Mouse (Mus musculus) layer of hippocampus, postnatal 14 days (tissue): ENCODE measurements around the gene Olfr112. TPM values are rescaled to one million over a fixed set of nuclear protein-coding genes. Genes with fewer than 3 reads are reported as not detected.
"Not testable (repeated sequence)": the region's sequence is repeated elsewhere in the genome, so short reads cannot be mapped to it uniquely, and the experiment has no call there.

Experiments used
- DNase-seq, 2 experiments: peaks; one replicate each; pipeline ENCODE4 v3.0.0; 2021 to 2022; ENCODE audit warnings: low spot score in 2 of 2, mixed read lengths in 1 of 2
- long read RNA-seq, 2 experiments: library from polyadenylated mRNA; stranded (forward); transcript quantifications; one replicate each; pipeline ENCODE4 v2.0.0; 2021
- total RNA-seq, 2 experiments: library from RNA; stranded (reverse); gene quantifications; 2 replicates each; pipeline ENCODE4 v1.2.3; 2021

The Olfr112 gene
- total RNA-seq, result not detected
- long read RNA-seq, experiment 1, result 0 reads
- long read RNA-seq, experiment 2, result 0 reads

DNA sequence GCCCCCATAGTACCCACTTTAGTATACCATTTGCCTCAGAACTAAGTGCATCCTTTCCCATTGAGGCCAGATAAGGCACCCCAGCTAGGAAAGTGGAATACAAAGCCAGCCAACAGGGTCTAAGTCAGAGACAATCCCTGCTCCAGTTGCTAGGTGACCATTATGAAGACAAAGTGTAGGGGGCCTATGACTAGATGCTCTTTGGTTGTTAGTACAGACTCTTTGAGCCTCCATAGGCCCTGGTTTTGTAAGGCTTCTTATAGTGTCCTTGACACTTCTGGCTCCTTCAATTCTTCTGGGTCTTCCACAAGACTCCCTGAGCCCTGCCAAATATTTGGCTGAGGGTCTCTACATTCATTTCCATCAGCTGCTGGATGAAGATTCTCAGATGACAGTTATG, at the start of gene Olfr112:
Olfr112 (minus strand) TSS at position 101 of the 400 bp plus-strand sequence.
- DNase-seq, result no peak

DNA sequence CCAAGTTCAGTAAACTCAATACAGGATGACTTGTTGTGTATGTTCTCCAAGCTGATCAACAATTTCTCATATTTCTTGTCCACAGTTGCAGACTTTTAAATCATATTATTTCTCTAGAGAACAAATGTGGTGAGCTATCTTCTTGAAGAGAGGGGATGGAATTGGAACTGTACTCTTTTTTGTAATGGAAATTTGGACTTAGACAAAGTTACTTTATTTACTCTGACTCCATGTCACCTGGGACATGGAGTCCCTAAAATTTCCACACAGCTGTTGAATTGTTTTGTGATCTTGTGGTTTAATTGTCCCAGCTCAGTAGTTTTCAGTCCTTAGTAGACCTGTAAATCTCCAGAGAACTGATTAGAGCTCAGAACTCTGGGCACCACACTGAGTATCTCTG, 23.4 kb upstream of the Olfr112 start, which contains the start of gene Olfr114:
Olfr114 (minus strand) TSS at position 101 of the 400 bp plus-strand sequence.
- DNase-seq, result no peak

DNA sequence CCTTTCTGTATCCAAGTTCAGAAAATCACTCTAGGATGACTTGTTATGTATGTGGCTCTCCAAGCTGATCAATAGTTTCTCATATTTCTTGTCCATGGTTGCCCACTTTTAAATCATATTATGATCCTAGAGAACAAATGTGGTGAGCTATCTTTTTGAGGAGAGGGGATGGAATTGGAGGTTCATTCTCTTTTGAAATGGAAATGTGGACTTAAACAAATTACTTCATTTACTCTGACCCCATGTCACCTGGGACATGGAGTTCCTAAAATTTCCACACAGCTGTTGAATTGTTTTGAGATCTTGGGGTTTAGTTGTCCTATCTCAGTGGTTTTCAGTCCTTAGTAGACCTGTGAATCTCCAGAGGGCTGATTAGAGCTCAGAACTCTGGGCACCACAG, 8.3 kb upstream of the Olfr112 start, which contains the start of gene Olfr113:
Olfr113 (minus strand) TSS at position 101 of the 400 bp plus-strand sequence.
- no peak for DNase-seq

DNA sequence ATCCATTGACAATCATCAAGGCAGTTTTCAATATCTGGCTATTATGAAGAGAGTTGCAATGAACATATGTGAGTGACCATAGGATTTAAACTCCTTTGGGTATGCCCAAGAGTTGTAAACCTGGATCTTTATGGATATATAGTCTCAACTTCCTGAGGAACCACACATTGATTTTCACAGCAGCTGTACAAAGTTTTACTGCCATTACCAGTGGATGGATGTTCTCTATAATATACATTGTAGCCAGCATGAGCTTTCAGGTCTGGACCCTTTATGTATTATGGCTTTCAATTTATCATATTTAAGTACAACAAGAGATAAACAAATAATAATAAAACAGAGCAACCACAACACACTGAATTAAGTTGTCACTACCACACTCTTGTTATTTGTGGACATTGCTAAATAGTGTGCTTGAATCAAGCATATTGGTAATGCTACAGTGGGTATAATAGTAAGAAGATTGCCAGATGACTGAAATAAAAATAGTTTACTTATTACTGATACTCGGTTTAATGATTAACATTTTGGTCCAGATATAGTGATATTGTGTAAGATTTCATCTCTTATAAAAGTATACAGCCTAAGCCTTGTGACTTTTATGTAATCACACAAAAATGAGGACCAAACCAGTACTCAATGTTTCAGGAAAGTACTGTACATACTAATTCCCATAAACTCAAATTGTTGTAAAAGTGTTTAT, 10.2 kb downstream of the Olfr112 start:
- no peak for DNase-seq

DNA sequence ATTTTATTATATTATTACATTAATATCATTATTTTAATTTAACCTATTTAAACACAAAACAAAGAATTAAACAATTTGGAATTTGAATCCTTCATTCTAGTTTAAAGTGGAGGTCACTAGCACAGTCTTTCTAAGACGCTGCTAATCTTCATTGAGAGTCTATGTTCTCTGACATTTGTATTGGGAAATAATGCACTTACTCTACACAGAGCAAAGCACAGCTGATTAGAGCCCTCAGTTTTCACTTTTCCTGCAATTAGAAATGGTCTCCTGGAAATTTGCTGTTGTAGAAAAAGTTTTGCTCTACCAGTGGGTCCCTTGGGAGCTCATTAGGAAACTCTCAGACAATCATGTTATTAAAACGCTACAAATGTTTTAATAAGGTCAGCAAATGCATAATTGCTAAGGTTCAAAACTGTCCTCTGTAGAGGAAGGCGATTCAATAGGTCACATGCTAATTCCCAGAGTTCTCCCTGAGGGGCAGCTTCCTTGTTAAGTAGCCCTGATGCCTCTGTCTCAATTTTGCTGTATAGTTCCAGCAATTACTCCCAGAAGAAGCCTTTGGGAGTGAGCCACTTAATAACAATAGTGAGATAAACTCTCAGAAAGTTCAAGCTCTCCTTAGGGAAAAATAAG, 25.3 kb downstream of the Olfr112 start:
- DNase-seq, result no peak

DNA sequence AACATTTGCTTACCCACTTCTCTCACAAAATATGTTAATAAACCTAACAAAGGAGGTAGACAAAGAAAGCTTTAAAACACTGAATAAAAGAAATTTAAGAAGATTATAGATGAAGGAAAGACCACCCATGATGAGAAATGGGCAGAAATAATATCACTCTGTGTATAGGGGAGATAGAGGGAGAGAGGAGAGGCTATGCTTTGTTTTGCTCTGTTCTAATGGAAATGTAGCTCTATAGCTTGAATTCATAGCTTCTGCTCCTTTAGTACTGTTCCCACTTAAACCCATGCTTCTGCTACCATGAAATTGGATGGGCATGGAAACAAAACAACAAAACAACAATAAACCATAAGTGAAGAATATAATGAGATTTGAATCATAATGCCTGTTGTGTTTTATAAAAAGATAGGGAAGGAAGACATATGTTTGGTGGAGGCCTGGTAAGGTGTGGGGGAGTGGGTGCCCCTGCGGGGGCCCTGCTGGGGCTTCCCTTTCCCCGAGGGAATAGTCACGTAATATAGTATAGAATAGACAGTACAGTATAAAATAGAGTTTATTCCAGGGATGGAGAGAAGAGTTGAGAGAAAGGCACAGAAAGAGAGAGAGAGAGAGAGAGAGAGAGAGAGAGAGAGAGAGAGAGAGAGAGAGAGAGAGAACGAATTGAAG, 27.7 kb downstream of the Olfr112 start:
- DNase-seq, result no peak

DNA sequence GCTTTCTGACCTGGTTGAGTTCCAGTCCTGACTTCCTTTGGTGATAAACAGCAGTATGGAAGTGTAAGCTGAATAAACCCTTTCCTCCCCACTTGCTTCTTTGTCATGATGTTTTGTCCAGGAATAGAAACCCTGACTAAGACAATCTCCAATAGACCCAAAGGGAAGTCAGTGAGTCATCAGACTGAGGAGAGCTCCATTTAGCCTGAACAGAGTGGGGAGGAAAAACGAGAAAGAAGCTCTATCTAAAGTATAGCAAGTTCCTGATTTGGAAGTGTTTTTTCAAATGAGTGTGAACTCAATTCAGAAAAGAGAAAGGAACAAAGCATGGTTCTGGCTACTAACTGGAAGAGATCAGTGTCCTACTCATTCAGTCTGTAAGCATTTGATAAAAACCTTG, 30.8 kb downstream of the Olfr112 start:
- not testable (repeated sequence) for DNase-seq

DNA sequence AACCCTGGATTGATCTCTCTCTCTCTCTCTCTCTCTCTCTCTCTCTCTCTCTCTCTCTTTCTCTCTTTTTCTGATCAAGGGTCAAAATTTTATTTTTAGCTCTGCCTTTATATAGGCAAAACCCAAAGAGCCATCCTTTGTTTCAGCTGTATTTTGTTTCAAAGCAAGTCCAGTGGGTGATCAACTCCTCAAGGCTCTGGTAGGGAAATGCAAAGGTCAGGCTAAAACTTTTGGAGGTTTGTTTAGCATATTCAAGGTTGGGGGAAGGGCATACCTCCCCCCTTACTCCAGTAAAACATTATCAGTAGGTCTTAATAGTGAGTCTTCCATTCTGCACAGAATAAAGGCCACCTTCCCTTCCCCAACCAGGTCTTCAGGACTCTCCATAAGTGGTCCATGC, 34.1 kb downstream of the Olfr112 start:
- no peak for DNase-seq

DNA sequence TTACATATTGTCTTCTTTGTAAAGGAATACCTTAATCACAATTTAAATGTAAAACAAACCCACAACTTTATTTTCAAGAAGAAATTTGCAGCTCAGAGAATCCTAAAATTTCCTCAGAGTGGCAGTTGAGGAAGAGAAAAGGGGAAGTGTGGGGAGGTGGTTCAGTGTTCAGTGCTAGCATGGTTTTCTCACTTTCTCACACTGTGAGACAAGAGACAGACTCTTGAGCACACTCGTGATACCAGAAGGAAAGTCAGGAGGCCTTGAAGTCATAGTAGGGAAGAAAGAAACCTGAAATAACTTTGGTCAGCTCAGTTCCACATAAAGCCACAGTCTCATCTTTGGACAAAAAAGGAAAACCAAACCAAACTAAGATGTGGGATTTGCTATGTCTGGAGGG, 43.8 kb downstream of the Olfr112 start:
- not testable (repeated sequence) for DNase-seq

DNA sequence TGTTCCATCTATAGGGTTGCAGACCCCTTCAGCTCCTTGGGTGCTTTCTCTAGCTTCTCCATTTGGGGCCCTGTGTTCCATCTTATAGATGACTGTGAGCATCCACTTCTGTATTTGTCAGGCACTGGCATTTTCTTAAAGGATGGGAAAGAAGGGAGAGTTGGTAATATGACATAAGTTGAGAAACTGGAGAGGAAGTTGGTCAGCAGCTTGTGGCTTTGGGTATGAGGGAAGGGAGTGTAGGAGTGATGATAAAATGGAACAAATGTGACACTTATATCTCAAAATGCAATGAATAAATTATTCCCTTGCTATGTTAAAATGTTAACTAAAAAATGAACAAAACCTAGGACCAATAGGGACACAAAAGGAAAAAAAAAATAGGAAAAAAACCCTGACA, 44.6 kb downstream of the Olfr112 start:
- DNase-seq, result not testable (repeated sequence)

Other genes starting within 250 kb of the Olfr112 start
- gene Olfr103, start 229.8 kb downstream of the Olfr112 start, total RNA-seq, result not detected
- gene Olfr104-ps, start 209.9 kb downstream of the Olfr112 start, total RNA-seq, result not detected
- not detected for gene Olfr105-ps, start 190.4 kb downstream of the Olfr112 start, total RNA-seq
- gene Olfr106-ps, start 179.1 kb downstream of the Olfr112 start, total RNA-seq, result not detected
- gene Olfr107, start 170.2 kb downstream of the Olfr112 start, total RNA-seq, result under 1 TPM in 1 of 2 experiments, not detected in 1; 0.10 TPM
- not detected for gene Olfr108, start 124.0 kb downstream of the Olfr112 start, total RNA-seq
- gene Olfr109, start 110.5 kb downstream of the Olfr112 start, total RNA-seq, result not detected
- gene H2-M2, start 85.9 kb downstream of the Olfr112 start, total RNA-seq, result not detected
- gene Olfr110, start 77.0 kb downstream of the Olfr112 start, total RNA-seq, result not detected
- gene Olfr111, start 61.4 kb downstream of the Olfr112 start, total RNA-seq, result not detected
- not detected for gene Olfr113, start 8.2 kb upstream of the Olfr112 start, total RNA-seq
- not detected for gene Olfr114, start 23.3 kb upstream of the Olfr112 start, total RNA-seq
- not detected for gene Olfr115, start 57.7 kb upstream of the Olfr112 start, total RNA-seq
- gene Olfr116, start 57.7 kb upstream of the Olfr112 start, total RNA-seq, result not detected
- not detected for gene Olfr117, start 94.3 kb upstream of the Olfr112 start, total RNA-seq
- gene Olfr118, start 97.5 kb upstream of the Olfr112 start, total RNA-seq, result not detected
- not detected for gene Olfr119, start 127.1 kb upstream of the Olfr112 start, total RNA-seq
- gene Olfr120, start 152.4 kb upstream of the Olfr112 start, total RNA-seq, result not detected
- gene Olfr121, start 179.4 kb upstream of the Olfr112 start, total RNA-seq, result not detected
- not detected for gene Olfr122, start 199.2 kb upstream of the Olfr112 start, total RNA-seq
- gene Olfr123, start 224.1 kb upstream of the Olfr112 start, total RNA-seq, result not detected
- gene Olfr124, start 230.4 kb upstream of the Olfr112 start, total RNA-seq, result not detected